Mouse (Mus musculus) midbrain, embryonic 14.5 days (tissue): ENCODE results near the gene Elane. TPM values are rescaled to one million over a fixed set of nuclear protein-coding genes. Genes with fewer than 3 reads are reported as not detected.

Experiments used
- ATAC-seq: fragments of 200-750 bp; cut with Nextera tagmentation; 2 replicates; pipeline ENCODE4 v1.8.0; 2017; ENCODE audit warnings: moderate number of reproducible peaks, moderate library complexity; ENCODE audit not compliant: low FRiP score, low TSS enrichment
- DNase-seq: peaks from one replicate; pipeline ENCODE4 v3.0.0-alpha.2; 2015
- H3K27ac ChIP-seq: fragments of 300-500 bp; sonication (generic); replicated peaks from 2 replicates; pipeline ENCODE4 v1.5.1; 2014; ENCODE audit warnings: mild to moderate bottlenecking, low read depth, low read length, moderate library complexity
- H3K27me3 ChIP-seq: fragments of 300-500 bp; sonication (generic); 2 replicates; pipeline ENCODE4 v1.6.1; 2014; ENCODE audit warnings: low read length, control low read depth, mixed read lengths; ENCODE audit not compliant: control insufficient read depth, insufficient read depth
- H3K36me3 ChIP-seq: fragments of 300-500 bp; sonication (generic); 2 replicates; pipeline ENCODE4 v1.6.1; 2014; ENCODE audit warnings: low read length, control low read depth; ENCODE audit not compliant: control insufficient read depth, insufficient read depth
- H3K4me1 ChIP-seq: fragments of 300-500 bp; sonication (generic); 2 replicates; pipeline ENCODE4 v1.6.1; 2014; ENCODE audit warnings: mild to moderate bottlenecking, antibody characterized with exemption, low read length, control low read depth; ENCODE audit not compliant: control insufficient read depth, insufficient read depth
- H3K4me2 ChIP-seq: fragments of 300-500 bp; sonication (generic); 2 replicates; pipeline ENCODE4 v1.6.1; 2014; ENCODE audit warnings: mild to moderate bottlenecking, low read length, moderate library complexity
- H3K4me3 ChIP-seq: fragments of 300-500 bp; sonication (generic); replicated peaks from 2 replicates; pipeline ENCODE4 v1.5.1; 2014; ENCODE audit warnings: low read depth, low read length
- H3K9ac ChIP-seq: fragments of 300-500 bp; sonication (generic); replicated peaks from 2 replicates; pipeline ENCODE4 v1.6.1; 2014; ENCODE audit warnings: mild to moderate bottlenecking, low read length, moderate library complexity
- H3K9me3 ChIP-seq: fragments of 300-500 bp; sonication (generic); 2 replicates; pipeline ENCODE4 v1.6.1; 2016; ENCODE audit warnings: low read length, control low read depth, mixed read lengths; ENCODE audit not compliant: control insufficient read depth
- WGBS: fragments of 180-500 bp; shearing (Covaris S2); extraction: QIAGEN DNeasy Blood & Tissue Kit; methylation state at CpG from one replicate; pipeline ENCODE4 v1.1.7; 2014; 5-methylcytosine and 5-hydroxymethylcytosine counted together
- polyA plus RNA-seq: library from polyadenylated mRNA; unstranded; fragments of >200 nt; fragmentation: Nextera tagmentation; extraction: Ambion mirVana; gene quantifications from 2 replicates; pipeline ENCODE4 v1.2.1, GENCODE M21; 2014

The Elane gene
- not detected in 2 replicates for polyA plus RNA-seq

GRCm38 (mm10) chr10:79886054-79886453 is at the start of gene Elane:
Elane (plus strand) TSS chr10:79886247.
- H3K4me1 ChIP-seq = no peaks in the 10 kb centered on the region
- ATAC-seq (no peak), DNase-seq (no peak)
- no peak within 1 kb of the TSS for H3K4me2 ChIP-seq
- 89% methylated on average over 6 of the region's 6 CpGs for WGBS
- no peaks in the 10 kb centered on the region for H3K36me3 ChIP-seq
- H3K4me3 ChIP-seq = no peak within 1 kb of the TSS
- H3K27me3 ChIP-seq = no peaks in the 10 kb centered on the region; the same call in 1 of the 2 replicates
- no peaks in the 10 kb centered on the region for H3K9me3 ChIP-seq
- no peak within 1 kb of the TSS for H3K9ac ChIP-seq
- H3K27ac ChIP-seq = no peak within 1 kb of the TSS

GRCm38 (mm10) chr10:79836918-79837317 is 49.1 kb upstream of the Elane start:
- 94% methylated on average over 3 of the region's 3 CpGs for WGBS

GRCm38 (mm10) chr10:79838151-79838550 is 47.9 kb upstream of the Elane start:
- Histone ChIP-seq H3K4me3 (no peak overlapping the region), H3K36me3 (no peaks in the 10 kb centered on the region), H3K9me3 (no peaks in the 10 kb centered on the region), H3K4me2 (no peak overlapping the region), H3K27ac (no peak overlapping the region), H3K27me3 (no peaks in the 10 kb centered on the region), H3K9ac (no peak overlapping the region), H3K4me1 (peaks cover 10% of the 10 kb centered on the region)
- 75% methylated on average over 2 of the region's 2 CpGs for WGBS
- ATAC-seq (no peak), DNase-seq (no peak)

More at GRCm38 (mm10) chr10:79836918-79837317, 49.1 kb upstream of the Elane start:
- Histone ChIP-seq H3K4me1 (peaks cover 9% of the 10 kb centered on the region), H3K4me2 (no peak overlapping the region), H3K27me3 (no peaks in the 10 kb centered on the region), H3K9ac (no peak overlapping the region), H3K36me3 (no peaks in the 10 kb centered on the region), H3K9me3 (no peaks in the 10 kb centered on the region), H3K27ac (no peak overlapping the region), H3K4me3 (no peak overlapping the region)
- DNase-seq (no peak), ATAC-seq (no peak)

GRCm38 (mm10) chr10:79840091-79840490 is 46.0 kb upstream of the Elane start:
- no peaks in the 10 kb centered on the region for H3K27me3 ChIP-seq
- 89% methylated on average over 3 of the region's 3 CpGs for WGBS
- no peak for ATAC-seq
- no peak overlapping the region for H3K27ac ChIP-seq
- H3K9ac ChIP-seq = no peak overlapping the region
- H3K9me3 ChIP-seq = no peaks in the 10 kb centered on the region
- no peaks in the 10 kb centered on the region for H3K36me3 ChIP-seq
- H3K4me2 ChIP-seq = no peak overlapping the region
- H3K4me1 ChIP-seq = peaks cover 17% of the 10 kb centered on the region
- H3K4me3 ChIP-seq = no peak overlapping the region
- DNase-seq = no peak

- Histone ChIP-seq H3K27me3 (no peaks in the 10 kb centered on the region), H3K9ac (peak overlapping the region; percentile 29; the same call in 1 of the 2 replicates), H3K4me3 (peak overlapping the region; percentile 22), H3K27ac (peak overlapping the region; percentile 42), H3K4me1 (peaks cover 17% of the 10 kb centered on the region), H3K36me3 (no peaks in the 10 kb centered on the region), H3K4me2 (peak overlapping the region; percentile 53), H3K9me3 (no peaks in the 10 kb centered on the region)
- ATAC-seq (peak; percentile 63; the same call in 1 of the 2 replicates), DNase-seq (peak; percentile 71)
- WGBS = under 1% methylated on average over 24 of the region's 24 CpGs
Measured at GRCm38 (mm10) chr10:79840644-79841551, 45.1 kb upstream of the Elane start.

GRCm38 (mm10) chr10:79842322-79842721 is 43.7 kb upstream of the Elane start:
- Histone ChIP-seq H3K4me1 (peaks cover 17% of the 10 kb centered on the region), H3K27ac (no peak overlapping the region), H3K9me3 (no peaks in the 10 kb centered on the region), H3K36me3 (no peaks in the 10 kb centered on the region), H3K9ac (no peak overlapping the region), H3K27me3 (no peaks in the 10 kb centered on the region), H3K4me3 (no peak overlapping the region), H3K4me2 (no peak overlapping the region)
- DNase-seq (no peak), ATAC-seq (no peak)
- 73% methylated on average over 3 of the region's 3 CpGs for WGBS

- no peak for ATAC-seq
- H3K27me3 ChIP-seq = no peaks in the 10 kb centered on the region
- peak; percentile 64 for DNase-seq
- H3K4me2 ChIP-seq = no peak overlapping the region
- H3K36me3 ChIP-seq = no peaks in the 10 kb centered on the region
- H3K4me3 ChIP-seq = no peak overlapping the region
- WGBS = 63% methylated on average over 6 of the region's 6 CpGs
- no peak overlapping the region for H3K27ac ChIP-seq
- no peaks in the 10 kb centered on the region for H3K9me3 ChIP-seq
- H3K4me1 ChIP-seq = peaks cover 17% of the 10 kb centered on the region
- H3K9ac ChIP-seq = no peak overlapping the region
Measured at GRCm38 (mm10) chr10:79843476-79843875, 42.6 kb upstream of the Elane start.

GRCm38 (mm10) chr10:79846553-79846952 is 39.5 kb upstream of the Elane start:
- peaks cover 12% of the 10 kb centered on the region for H3K4me1 ChIP-seq
- no peak overlapping the region for H3K27ac ChIP-seq
- H3K27me3 ChIP-seq = no peaks in the 10 kb centered on the region
- 67% methylated on average over 5 of the region's 5 CpGs for WGBS
- no peak for ATAC-seq
- H3K9ac ChIP-seq = no peak overlapping the region
- no peak overlapping the region for H3K4me3 ChIP-seq
- DNase-seq = no peak
- no peaks in the 10 kb centered on the region for H3K9me3 ChIP-seq
- no peak overlapping the region for H3K4me2 ChIP-seq
- no peaks in the 10 kb centered on the region for H3K36me3 ChIP-seq
